Mouse (Mus musculus): ENCODE measurements at regions not wholly inside any gene's neighbourhood (a gene's known extent, or its start where the extent isn't known, plus 50 kb on each side); places are given as distances from the start of the nearest gene placed in this dataset.

DNA sequence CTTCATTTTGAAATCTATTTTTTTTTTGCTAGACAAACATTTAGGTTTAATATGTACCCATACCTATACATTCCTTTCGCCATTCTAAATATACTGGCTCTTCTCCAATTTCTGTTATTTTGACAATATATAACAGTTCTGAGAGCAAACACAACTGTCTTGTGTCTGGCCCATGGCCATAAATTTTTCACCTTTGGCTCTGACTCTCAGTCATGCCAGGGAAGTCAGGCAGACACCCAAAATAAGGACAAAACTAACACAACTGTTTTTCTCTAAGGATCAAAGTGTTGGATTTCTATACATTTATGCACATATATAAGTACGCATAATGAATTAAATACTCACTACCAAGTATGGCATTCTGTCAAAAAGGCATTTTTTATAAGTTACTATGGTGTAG lies 331.3 kb downstream of the Gja1 start:
- Histone ChIP-seq H3K4me3 (ENCODE audit: low read depth, low read length) (no peak overlapping the region), H3K27ac (replicated peaks) (no peak overlapping the region)
- 74% methylated on average over 2 of the region's 2 CpGs for WGBS

DNA sequence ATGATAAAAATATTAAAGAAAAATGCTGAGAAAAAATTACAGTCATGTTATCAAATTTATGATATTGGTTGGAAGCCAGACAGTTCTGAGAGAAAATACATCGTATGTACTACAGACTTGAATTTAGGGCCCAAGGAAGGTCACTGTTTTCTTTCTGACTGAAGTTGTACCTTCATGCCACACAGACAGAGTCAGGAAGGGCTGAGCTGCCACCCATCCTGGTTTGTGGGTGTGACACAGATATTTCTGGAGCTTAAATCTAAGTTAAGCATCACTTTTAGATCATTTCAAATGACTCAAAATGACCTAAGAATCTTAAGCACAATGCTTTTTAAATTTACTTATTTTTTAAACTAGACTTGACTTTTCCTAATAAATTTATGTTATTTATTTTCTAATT lies 331.8 kb downstream of the Gja1 start:
- no peak overlapping the region for H3K9ac ChIP-seq (ENCODE audit: low read length)
- no peak for ATAC-seq (ENCODE audit: low FRiP score, low TSS enrichment)
- no peak overlapping the region for H3K4me3 ChIP-seq (ENCODE audit: low read depth, low read length)
- no peak overlapping the region for H3K27ac ChIP-seq (replicated peaks)
- WGBS = 47% methylated on average over 1 of the region's 1 CpGs
- no peaks in the 10 kb centered on the region for H3K9me3 ChIP-seq (ENCODE audit: control insufficient read depth, low read length)
- no peak overlapping the region for H3K4me2 ChIP-seq (replicated peaks; ENCODE audit: low read depth)
- TF ChIP-seq CTCF (IDR thresholded peaks at IDR 0.05; ENCODE audit: low read depth) (no peak), EP300 (optimal IDR thresholded peaks at IDR 0.05) (no peak)
- H3K4me1 ChIP-seq (replicated peaks; ENCODE audit: control insufficient read depth, insufficient read depth) = no peaks in the 10 kb centered on the region
- no peaks in the 10 kb centered on the region for H3K27me3 ChIP-seq (ENCODE audit: control insufficient read depth, insufficient read depth, low read length)
- H3K36me3 ChIP-seq (ENCODE audit: control insufficient read depth, insufficient read depth, low read length) = no peaks in the 10 kb centered on the region
- DNase-seq (ENCODE audit: low spot score) = no peak

More for the DNA sequence above, 331.3 kb downstream of the Gja1 start:
- ATAC-seq (ENCODE audit: low FRiP score, low TSS enrichment) (no peak), DNase-seq (ENCODE audit: low spot score) (no peak)
- H3K27me3 ChIP-seq (ENCODE audit: control insufficient read depth, insufficient read depth, low read length) = no peaks in the 10 kb centered on the region
- no peaks in the 10 kb centered on the region for H3K4me1 ChIP-seq (replicated peaks; ENCODE audit: control insufficient read depth, insufficient read depth)
- H3K36me3 ChIP-seq (ENCODE audit: control insufficient read depth, insufficient read depth, low read length) = no peaks in the 10 kb centered on the region
- H3K9me3 ChIP-seq (ENCODE audit: control insufficient read depth, low read length) = no peaks in the 10 kb centered on the region
- H3K9ac ChIP-seq (ENCODE audit: low read length) = no peak overlapping the region
- TF ChIP-seq EP300 (optimal IDR thresholded peaks at IDR 0.05) (no peak), CTCF (IDR thresholded peaks at IDR 0.05; ENCODE audit: low read depth) (no peak)
- H3K4me2 ChIP-seq (replicated peaks; ENCODE audit: low read depth) = no peak overlapping the region

DNA sequence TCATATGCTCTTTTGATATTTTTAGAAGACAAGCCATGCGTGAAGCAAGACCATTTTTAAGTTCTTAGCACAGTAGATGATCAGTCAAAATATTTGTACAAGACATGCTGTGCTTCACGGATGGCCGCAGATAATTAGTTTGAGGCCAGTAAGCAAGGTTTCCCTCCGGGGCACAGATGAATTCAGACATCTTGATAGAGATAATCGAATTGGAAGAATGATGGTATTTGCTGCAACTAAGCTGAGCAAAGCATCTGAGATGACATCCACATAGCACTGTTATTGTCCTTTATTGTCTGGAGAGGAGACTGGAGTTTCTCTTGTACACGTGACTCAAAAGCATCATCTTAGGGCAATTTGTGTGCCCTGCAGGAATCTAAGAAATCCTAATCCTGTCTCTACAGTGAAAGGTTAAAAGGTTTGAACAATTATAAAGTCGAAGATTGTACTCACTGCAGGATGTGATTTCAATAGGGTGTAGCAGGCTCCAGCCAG lies 335.5 kb downstream of the Gja1 start:
- Histone ChIP-seq H3K9ac (ENCODE audit: low read length) (no peak overlapping the region), H3K27me3 (ENCODE audit: control insufficient read depth, insufficient read depth, low read length) (no peaks in the 10 kb centered on the region), H3K4me2 (replicated peaks; ENCODE audit: low read depth) (no peak overlapping the region), H3K4me3 (ENCODE audit: low read depth, low read length) (no peak overlapping the region), H3K27ac (replicated peaks) (no peak overlapping the region), H3K36me3 (ENCODE audit: control insufficient read depth, insufficient read depth, low read length) (no peaks in the 10 kb centered on the region), H3K9me3 (ENCODE audit: control insufficient read depth, low read length) (no peaks in the 10 kb centered on the region), H3K4me1 (replicated peaks; ENCODE audit: control insufficient read depth, insufficient read depth) (no peaks in the 10 kb centered on the region)
- ATAC-seq (ENCODE audit: low FRiP score, low TSS enrichment) (no peak), DNase-seq (ENCODE audit: low spot score) (no peak)
- 56% methylated on average over 7 of the region's 7 CpGs for WGBS
- TF ChIP-seq EP300 (optimal IDR thresholded peaks at IDR 0.05) (no peak), CTCF (IDR thresholded peaks at IDR 0.05; ENCODE audit: low read depth) (no peak)

DNA sequence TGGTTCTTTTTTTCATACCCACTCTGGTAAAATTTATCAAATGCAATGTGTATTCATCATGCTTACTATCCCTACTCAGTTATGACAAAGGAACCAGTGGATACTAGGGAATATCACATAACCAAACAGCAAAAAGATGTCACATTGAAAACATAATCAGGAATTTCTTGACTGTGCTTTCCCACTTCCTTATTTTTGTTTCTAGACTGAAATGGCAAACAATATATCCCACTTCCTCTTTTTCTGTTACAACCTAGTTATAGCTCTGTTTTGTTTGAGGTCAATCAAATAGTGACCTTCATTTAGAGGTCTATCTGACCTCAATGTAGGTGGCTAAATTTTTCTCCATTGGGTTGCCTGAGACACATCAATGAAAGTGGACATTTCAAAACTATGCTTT lies 359.9 kb downstream of the Gja1 start:
- no peak for DNase-seq (ENCODE audit: low spot score)
- no peaks in the 10 kb centered on the region for H3K36me3 ChIP-seq (ENCODE audit: control insufficient read depth, insufficient read depth, low read length)
- H3K9me3 ChIP-seq (ENCODE audit: control insufficient read depth, low read length) = no peaks in the 10 kb centered on the region
- no peaks in the 10 kb centered on the region for H3K4me1 ChIP-seq (replicated peaks; ENCODE audit: control insufficient read depth, insufficient read depth)
- no peak for TF ChIP-seq CTCF (IDR thresholded peaks at IDR 0.05; ENCODE audit: low read depth)
- TF ChIP-seq EP300 (optimal IDR thresholded peaks at IDR 0.05) = no peak
- H3K9ac ChIP-seq (ENCODE audit: low read length) = no peak overlapping the region
- ATAC-seq (ENCODE audit: low FRiP score, low TSS enrichment) = no peak
- no peak overlapping the region for H3K27ac ChIP-seq (replicated peaks)
- no peaks in the 10 kb centered on the region for H3K27me3 ChIP-seq (ENCODE audit: control insufficient read depth, insufficient read depth, low read length)
- no peak overlapping the region for H3K4me2 ChIP-seq (replicated peaks; ENCODE audit: low read depth)
- H3K4me3 ChIP-seq (ENCODE audit: low read depth, low read length) = no peak overlapping the region

DNA sequence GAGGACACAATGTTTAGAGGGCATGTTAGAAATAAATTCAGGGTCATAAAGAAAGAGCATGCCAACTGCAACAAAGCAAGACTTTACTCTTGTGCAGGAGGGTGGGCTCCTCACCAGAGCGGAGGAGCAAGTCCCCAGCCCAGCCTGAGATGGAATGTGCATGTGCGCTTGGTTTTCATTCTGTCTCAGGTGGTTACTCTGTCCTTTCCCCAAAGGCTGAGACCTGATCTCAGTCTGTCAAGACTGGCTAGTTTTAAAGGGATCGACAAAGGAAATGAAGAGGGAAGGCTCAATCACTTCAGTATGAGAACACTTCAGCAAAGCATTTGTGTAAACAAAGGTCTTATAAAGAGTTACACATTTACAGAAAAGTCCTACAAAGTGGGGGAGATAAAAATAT lies 362.5 kb downstream of the Gja1 start:
- H3K27me3 ChIP-seq (ENCODE audit: control insufficient read depth, insufficient read depth, low read length) = no peaks in the 10 kb centered on the region
- ATAC-seq (ENCODE audit: low FRiP score, low TSS enrichment) (no peak), DNase-seq (ENCODE audit: low spot score) (no peak)
- no peak overlapping the region for H3K4me3 ChIP-seq (ENCODE audit: low read depth, low read length)
- TF ChIP-seq EP300 (optimal IDR thresholded peaks at IDR 0.05) (no peak), CTCF (IDR thresholded peaks at IDR 0.05; ENCODE audit: low read depth) (no peak)
- H3K9me3 ChIP-seq (ENCODE audit: control insufficient read depth, low read length) = no peaks in the 10 kb centered on the region
- no peak overlapping the region for H3K9ac ChIP-seq (ENCODE audit: low read length)
- no peaks in the 10 kb centered on the region for H3K4me1 ChIP-seq (replicated peaks; ENCODE audit: control insufficient read depth, insufficient read depth)
- H3K36me3 ChIP-seq (ENCODE audit: control insufficient read depth, insufficient read depth, low read length) = no peaks in the 10 kb centered on the region
- H3K27ac ChIP-seq (replicated peaks) = no peak overlapping the region
- 48% methylated on average over 3 of the region's 3 CpGs for WGBS
- H3K4me2 ChIP-seq (replicated peaks; ENCODE audit: low read depth) = no peak overlapping the region

DNA sequence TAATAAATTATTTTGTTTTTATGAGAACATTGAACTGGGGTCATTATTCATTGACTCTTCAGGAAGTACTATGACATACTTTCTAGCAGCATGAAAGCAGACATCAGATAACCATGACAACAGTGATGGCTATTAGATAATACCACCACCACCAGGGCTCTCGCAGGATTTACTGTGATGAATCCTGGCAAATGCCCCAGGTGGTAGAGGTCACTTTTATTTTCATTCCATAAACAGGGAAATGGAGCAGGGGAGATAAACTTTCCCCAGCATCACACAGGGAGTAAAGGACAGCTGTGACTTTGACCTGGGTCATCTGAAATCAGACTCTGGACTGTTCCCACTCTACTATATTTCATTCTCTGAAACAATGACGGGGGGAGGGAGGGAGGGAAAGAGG lies 375.0 kb downstream of the Gja1 start:
- H3K36me3 ChIP-seq (ENCODE audit: control insufficient read depth, insufficient read depth, low read length) = no peaks in the 10 kb centered on the region
- no peaks in the 10 kb centered on the region for H3K27me3 ChIP-seq (ENCODE audit: control insufficient read depth, insufficient read depth, low read length)
- no peaks in the 10 kb centered on the region for H3K9me3 ChIP-seq (ENCODE audit: control insufficient read depth, low read length)
- TF ChIP-seq CTCF (IDR thresholded peaks at IDR 0.05; ENCODE audit: low read depth) (no peak), EP300 (optimal IDR thresholded peaks at IDR 0.05) (no peak)
- no peak overlapping the region for H3K27ac ChIP-seq (replicated peaks)
- DNase-seq (ENCODE audit: low spot score) = no peak
- H3K4me1 ChIP-seq (replicated peaks; ENCODE audit: control insufficient read depth, insufficient read depth) = no peaks in the 10 kb centered on the region
- no peak overlapping the region for H3K9ac ChIP-seq (ENCODE audit: low read length)
- no peak overlapping the region for H3K4me2 ChIP-seq (replicated peaks; ENCODE audit: low read depth)
- 41% methylated on average over 1 of the region's 2 CpGs for WGBS
- ATAC-seq (ENCODE audit: low FRiP score, low TSS enrichment) = no peak
- H3K4me3 ChIP-seq (ENCODE audit: low read depth, low read length) = no peak overlapping the region
